Mouse (Mus musculus): ENCODE measurements around the gene Pacrg. TPM values are rescaled to one million over a fixed set of nuclear protein-coding genes. Genes with fewer than 3 reads are reported as not detected.

The Pacrg gene
- polyA plus RNA-seq, 1 experiment from 2014 or later = 0.57 TPM

DNA sequence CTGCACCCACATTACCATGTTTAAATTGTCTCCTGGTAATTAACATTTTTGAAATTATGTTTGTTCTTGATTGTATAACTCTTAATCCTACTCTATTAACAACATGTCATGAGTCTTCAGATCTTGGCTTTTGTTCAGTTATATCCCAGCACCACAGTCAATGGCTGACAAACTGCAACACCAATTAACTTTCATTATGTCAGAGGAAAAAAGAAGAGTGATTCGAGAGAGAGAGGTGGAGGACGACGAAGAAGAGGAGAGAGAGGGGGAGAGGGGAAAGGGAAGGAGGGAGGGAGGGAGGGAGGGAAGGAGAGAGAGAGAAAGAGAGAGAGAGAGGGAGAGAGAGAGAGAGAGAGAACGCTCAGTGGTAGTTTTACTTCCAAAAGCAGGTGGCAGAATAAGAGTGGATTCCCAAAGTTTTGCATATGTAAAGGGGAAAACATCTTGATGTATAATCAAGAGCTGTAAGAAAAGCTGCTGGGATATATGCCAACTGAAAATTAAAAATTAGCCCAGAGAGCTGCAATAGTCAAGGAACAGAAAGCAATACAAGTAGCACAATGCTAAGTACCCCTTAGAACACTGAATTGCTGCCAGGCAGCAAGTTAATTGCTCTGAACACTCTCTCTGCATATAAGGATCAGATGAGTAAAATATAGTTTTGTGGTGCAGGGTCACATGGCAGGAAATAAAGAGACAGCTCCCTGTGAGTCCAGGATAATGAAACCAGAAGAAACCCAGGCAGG is 107.6 kb downstream of the Pacrg start:
- Histone ChIP-seq H3K9ac (ENCODE audit: low read depth, low read length) (no peak overlapping the region), H3K4me3 (ENCODE audit: low read depth, low read length) (no peak overlapping the region), H3K9me3 (ENCODE audit: control insufficient read depth) (no peaks in the 10 kb centered on the region), H3K27ac (ENCODE audit: low read depth, low read length) (no peak overlapping the region), H3K36me3 (ENCODE audit: control insufficient read depth, insufficient read depth) (no peaks in the 10 kb centered on the region), H3K4me1 (replicated peaks; ENCODE audit: control insufficient read depth, insufficient read depth, low read length) (no peaks in the 10 kb centered on the region), H3K27me3 (replicated peaks; ENCODE audit: control insufficient read depth, insufficient read depth, low read length) (no peaks in the 10 kb centered on the region), H3K4me2 (replicated peaks; ENCODE audit: low read depth) (no peak overlapping the region)
- no peak for TF ChIP-seq CTCF (IDR thresholded peaks at IDR 0.05; ENCODE audit: low read depth)
- WGBS = 50% methylated on average over 4 of the region's 4 CpGs
- no peak for ATAC-seq

GRCm38 (mm10) chr17:10724853-10725252 is 115.3 kb downstream of the Pacrg start:
- no peak for ATAC-seq

GRCm38 (mm10) chr17:10721562-10721961 is 118.5 kb downstream of the Pacrg start:
- H3K36me3 ChIP-seq (ENCODE audit: control insufficient read depth, insufficient read depth) = no peaks in the 10 kb centered on the region

More at GRCm38 (mm10) chr17:10724853-10725252, 115.3 kb downstream of the Pacrg start:
- H3K9ac ChIP-seq (ENCODE audit: low read depth, low read length) = no peak overlapping the region
- H3K4me3 ChIP-seq (ENCODE audit: low read depth, low read length) = no peak overlapping the region
- H3K27me3 ChIP-seq (replicated peaks; ENCODE audit: control insufficient read depth, insufficient read depth, low read length) = no peaks in the 10 kb centered on the region
- H3K27ac ChIP-seq (ENCODE audit: low read depth, low read length) = no peak overlapping the region
- no peak overlapping the region for H3K4me2 ChIP-seq (replicated peaks; ENCODE audit: low read depth)
- no peaks in the 10 kb centered on the region for H3K9me3 ChIP-seq (ENCODE audit: control insufficient read depth)
- no peaks in the 10 kb centered on the region for H3K36me3 ChIP-seq (ENCODE audit: control insufficient read depth, insufficient read depth)
- WGBS = 91% methylated on average over 3 of the region's 3 CpGs
- H3K4me1 ChIP-seq (replicated peaks; ENCODE audit: control insufficient read depth, insufficient read depth, low read length) = no peaks in the 10 kb centered on the region
- no peak for TF ChIP-seq CTCF (IDR thresholded peaks at IDR 0.05; ENCODE audit: low read depth)

DNA sequence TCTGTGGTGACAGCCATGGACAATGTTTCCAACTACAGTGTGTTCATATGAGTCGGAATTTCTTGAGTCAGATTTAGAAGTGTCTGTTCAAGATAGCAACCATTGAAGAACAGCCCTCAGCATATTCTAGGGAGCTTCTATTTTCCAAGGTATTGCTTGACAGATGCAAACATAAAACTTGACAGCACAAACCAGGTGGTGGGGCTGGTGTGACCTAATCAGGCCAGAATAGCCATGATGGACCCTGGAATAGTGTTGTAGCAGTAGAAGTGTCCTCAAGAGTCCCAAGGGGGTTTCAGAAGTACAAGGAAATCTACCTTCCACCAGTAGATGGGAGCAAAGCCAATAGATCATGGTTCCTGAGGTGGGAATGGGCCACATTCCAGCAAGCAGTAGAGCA is 123.0 kb downstream of the Pacrg start:
- Histone ChIP-seq H3K27ac (ENCODE audit: low read depth, low read length) (no peak overlapping the region), H3K9ac (ENCODE audit: low read depth, low read length) (no peak overlapping the region), H3K36me3 (ENCODE audit: control insufficient read depth, insufficient read depth) (no peaks in the 10 kb centered on the region), H3K9me3 (ENCODE audit: control insufficient read depth) (no peaks in the 10 kb centered on the region), H3K27me3 (replicated peaks; ENCODE audit: control insufficient read depth, insufficient read depth, low read length) (no peaks in the 10 kb centered on the region), H3K4me3 (ENCODE audit: low read depth, low read length) (no peak overlapping the region), H3K4me2 (replicated peaks; ENCODE audit: low read depth) (no peak overlapping the region), H3K4me1 (replicated peaks; ENCODE audit: control insufficient read depth, insufficient read depth, low read length) (no peaks in the 10 kb centered on the region)
- WGBS = 90% methylated on average over 1 of the region's 1 CpGs
- ATAC-seq = no peak
- no peak for TF ChIP-seq CTCF (IDR thresholded peaks at IDR 0.05; ENCODE audit: low read depth)

More at GRCm38 (mm10) chr17:10721562-10721961, 118.5 kb downstream of the Pacrg start:
- no peak overlapping the region for H3K4me3 ChIP-seq (ENCODE audit: low read depth, low read length)
- H3K9me3 ChIP-seq (ENCODE audit: control insufficient read depth) = no peaks in the 10 kb centered on the region
- ATAC-seq = no peak
- H3K27ac ChIP-seq (ENCODE audit: low read depth, low read length) = no peak overlapping the region
- H3K9ac ChIP-seq (ENCODE audit: low read depth, low read length) = no peak overlapping the region
- H3K4me2 ChIP-seq (replicated peaks; ENCODE audit: low read depth) = no peak overlapping the region
- 19% methylated on average over 1 of the region's 1 CpGs for WGBS
- H3K4me1 ChIP-seq (replicated peaks; ENCODE audit: control insufficient read depth, insufficient read depth, low read length) = no peaks in the 10 kb centered on the region
- no peaks in the 10 kb centered on the region for H3K27me3 ChIP-seq (replicated peaks; ENCODE audit: control insufficient read depth, insufficient read depth, low read length)
- no peak for TF ChIP-seq CTCF (IDR thresholded peaks at IDR 0.05; ENCODE audit: low read depth)

DNA sequence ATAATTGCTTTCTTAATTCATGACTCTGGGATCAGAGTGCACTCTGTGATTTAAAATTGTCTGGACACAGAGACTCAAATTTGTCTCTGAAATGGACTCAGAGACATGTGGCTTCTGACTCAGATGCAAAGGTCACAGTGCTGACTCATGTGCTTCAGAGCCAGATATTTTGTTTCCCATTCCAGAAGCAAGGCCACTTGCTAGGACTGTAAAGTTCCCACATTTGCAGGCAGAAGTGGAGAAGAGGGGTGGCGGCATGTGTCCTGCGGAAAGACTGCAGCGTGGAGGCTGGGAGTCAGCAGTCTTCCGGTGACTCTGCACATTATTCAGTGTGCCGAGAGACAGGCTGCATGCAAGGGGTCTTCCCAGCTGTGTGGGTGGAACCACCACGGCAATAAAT is 137.3 kb downstream of the Pacrg start:
- no peak for TF ChIP-seq CTCF (IDR thresholded peaks at IDR 0.05; ENCODE audit: low read depth)
- WGBS = 62% methylated on average over 6 of the region's 6 CpGs
- Histone ChIP-seq H3K4me1 (replicated peaks; ENCODE audit: control insufficient read depth, insufficient read depth, low read length) (0 out of 2 replicates have a peak, but pooled peaks cover 3% of the 10 kb centered on the region), H3K27ac (ENCODE audit: low read depth, low read length) (no peak overlapping the region), H3K4me3 (ENCODE audit: low read depth, low read length) (no peak overlapping the region), H3K4me2 (replicated peaks; ENCODE audit: low read depth) (no peak overlapping the region), H3K36me3 (ENCODE audit: control insufficient read depth, insufficient read depth) (no peaks in the 10 kb centered on the region), H3K9me3 (ENCODE audit: control insufficient read depth) (no peaks in the 10 kb centered on the region), H3K9ac (ENCODE audit: low read depth, low read length) (no peak overlapping the region), H3K27me3 (replicated peaks; ENCODE audit: control insufficient read depth, insufficient read depth, low read length) (no peaks in the 10 kb centered on the region)
- no peak for ATAC-seq

GRCm38 (mm10) chr17:10698041-10698440 is 142.1 kb downstream of the Pacrg start:
- Histone ChIP-seq H3K4me2 (replicated peaks; ENCODE audit: low read depth) (no peak overlapping the region), H3K27me3 (replicated peaks; ENCODE audit: control insufficient read depth, insufficient read depth, low read length) (no peaks in the 10 kb centered on the region)
- WGBS = 72% methylated on average over 8 of the region's 8 CpGs

More at GRCm38 (mm10) chr17:10698041-10698440, 142.1 kb downstream of the Pacrg start:
- TF ChIP-seq CTCF (IDR thresholded peaks at IDR 0.05; ENCODE audit: low read depth) = no peak
- no peak overlapping the region for H3K9ac ChIP-seq (ENCODE audit: low read depth, low read length)
- H3K27ac ChIP-seq (ENCODE audit: low read depth, low read length) = no peak overlapping the region
- no peak overlapping the region for H3K4me3 ChIP-seq (ENCODE audit: low read depth, low read length)
- no peak for ATAC-seq
- no peaks in the 10 kb centered on the region for H3K9me3 ChIP-seq (ENCODE audit: control insufficient read depth)
- 0 out of 2 replicates have a peak, but pooled peaks cover 3% of the 10 kb centered on the region for H3K4me1 ChIP-seq (replicated peaks; ENCODE audit: control insufficient read depth, insufficient read depth, low read length)
- no peaks in the 10 kb centered on the region for H3K36me3 ChIP-seq (ENCODE audit: control insufficient read depth, insufficient read depth)
